Comparison of ENCODE assay signal across 9 mouse cellular contexts in the genomic region with DNA sequence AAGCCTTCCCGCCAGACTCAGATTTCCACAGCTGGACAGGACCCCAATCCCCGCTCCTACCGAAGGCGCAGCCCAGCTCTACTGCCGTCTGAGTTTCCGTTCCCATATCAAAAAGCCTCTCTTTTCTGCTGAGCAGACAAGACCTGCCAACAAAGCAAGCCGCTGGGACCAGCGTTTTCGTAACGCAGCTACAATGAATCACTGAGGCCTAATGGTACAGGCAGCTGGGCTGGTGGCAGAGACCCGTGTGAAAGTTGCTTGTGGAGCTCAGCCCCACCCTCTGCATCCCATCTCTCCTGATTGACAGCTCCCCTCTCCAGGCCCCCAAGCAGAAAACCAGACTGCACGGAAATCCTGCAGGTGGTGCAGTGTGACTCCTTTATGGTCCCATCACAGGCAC. TPM values are rescaled to one million over a fixed set of nuclear protein-coding genes. Genes with fewer than 3 reads are reported as not detected.
DNase-seq lines count a peak whose midpoint lies in the region; ATAC-seq lines count a peak whose summit lies in the region.
"Had no signal": no experiment of that assay in that cellular context is flagged by ENCODE, and none has a peak within 500 bp of the region (broad histone marks: within the 10 kb centered on the region; RNA-seq: fewer than 3 reads in every experiment).

No protein-coding gene starts in this region.

- no peaks in the 10 kb centered on the region for H3K27me3 ChIP-seq in neural tube, embryonic 11.5 days (ENCODE audit: control insufficient read depth, insufficient read depth, low read length)
- H3K27me3 ChIP-seq in limb, embryonic 11.5 days (ENCODE audit: control insufficient read depth, insufficient read depth, low read length), result no peaks in the 10 kb centered on the region
- peaks cover 26% of the 10 kb centered on the region for H3K27me3 ChIP-seq in liver, embryonic 12.5 days (replicated peaks)

- H3K4me1 ChIP-seq in neural tube, embryonic 11.5 days (ENCODE audit: control insufficient read depth, insufficient read depth, low read length), result peaks cover 31% of the 10 kb centered on the region
- H3K4me1 ChIP-seq in limb, embryonic 11.5 days (ENCODE audit: control insufficient read depth, insufficient read depth, low read length), result peaks cover 61% of the 10 kb centered on the region
- 0 out of 2 replicates have a peak, but pooled peaks cover 5% of the 10 kb centered on the region for H3K4me1 ChIP-seq in liver, embryonic 12.5 days
- H3K4me1 ChIP-seq: liver, embryonic 13.5 days had no signal

- no peak overlapping the region for H3K4me2 ChIP-seq in neural tube, embryonic 11.5 days (ENCODE audit: low read depth)
- no peak overlapping the region; the same call in 1 of the 2 replicates for H3K4me2 ChIP-seq in limb, embryonic 11.5 days (ENCODE audit: low read depth, severe bottlenecking)
- H3K4me2 ChIP-seq in liver, embryonic 12.5 days, result no peak overlapping the region
- H3K4me2 ChIP-seq: liver, embryonic 13.5 days had no signal

- no peak overlapping the region for H3K4me3 ChIP-seq in neural tube, embryonic 11.5 days (ENCODE audit: low read depth, low read length)
- no peak overlapping the region for H3K4me3 ChIP-seq in limb, embryonic 11.5 days (ENCODE audit: low read depth, low read length)
- H3K4me3 ChIP-seq in liver, embryonic 12.5 days, result no peak overlapping the region
- H3K4me3 ChIP-seq: liver, embryonic 13.5 days had no signal

- no peaks in the 10 kb centered on the region for H3K36me3 ChIP-seq in neural tube, embryonic 11.5 days (ENCODE audit: control insufficient read depth, insufficient read depth, low read length)
- no peaks in the 10 kb centered on the region for H3K36me3 ChIP-seq in limb, embryonic 11.5 days (ENCODE audit: control insufficient read depth, insufficient read depth, low read length)
- no peaks in the 10 kb centered on the region for H3K36me3 ChIP-seq in liver, embryonic 12.5 days
- H3K36me3 ChIP-seq: liver, embryonic 13.5 days had no signal

- 33% methylated on average over 12 of the region's 12 CpGs for WGBS in neural tube, embryonic 11.5 days
- whole genome bisulfite sequencing in limb, embryonic 11.5 days, result 42% methylated on average over 12 of the region's 12 CpGs
- WGBS in liver, embryonic 12.5 days (ENCODE audit: insufficient replicate concordance), result 56% methylated on average over 12 of the region's 12 CpGs

- no peak for ATAC-seq in neural tube, embryonic 11.5 days (ENCODE audit: insufficient read depth, low FRiP score, low TSS enrichment)
- no peak for ATAC-seq in limb, embryonic 11.5 days (ENCODE audit: insufficient number of reproducible peaks, low FRiP score, low TSS enrichment, low read depth)
- no peak for ATAC-seq in liver, embryonic 12.5 days

- no peak overlapping the region for H3K27ac ChIP-seq in neural tube, embryonic 11.5 days (ENCODE audit: low read depth, low read length)
- peak overlapping the region; percentile 9 for H3K27ac ChIP-seq in limb, embryonic 11.5 days (replicated peaks; ENCODE audit: low read depth, low read length)
- no peak overlapping the region for H3K27ac ChIP-seq in liver, embryonic 12.5 days
- H3K27ac ChIP-seq: liver, embryonic 13.5 days had no signal

- H3K9ac ChIP-seq in neural tube, embryonic 11.5 days (ENCODE audit: low read length), result peak overlapping the region; percentile 5; the same call in 1 of the 2 replicates
- H3K9ac ChIP-seq in limb, embryonic 11.5 days (ENCODE audit: low read length), result no peak overlapping the region
- H3K9ac ChIP-seq in liver, embryonic 12.5 days, result no peak overlapping the region
- H3K9ac ChIP-seq: liver, embryonic 13.5 days had no signal

- H3K9me3 ChIP-seq in neural tube, embryonic 11.5 days (ENCODE audit: control insufficient read depth, low read length), result no peaks in the 10 kb centered on the region
- H3K9me3 ChIP-seq in limb, embryonic 11.5 days (ENCODE audit: control insufficient read depth, low read length), result 0 out of 2 replicates have a peak, but pooled peaks cover 2% of the 10 kb centered on the region
- H3K9me3 ChIP-seq in liver, embryonic 12.5 days (replicated peaks), result no peaks in the 10 kb centered on the region; the same call in 1 of the 2 replicates
- H3K9me3 ChIP-seq: liver, embryonic 13.5 days had no signal

- DNase-seq in neural tube, embryonic 11.5 days (ENCODE audit: low spot score), result peak; percentile 46
- no peak for DNase-seq in neural tube, embryonic 10.5 days (ENCODE audit: extremely low spot score, low spot score)
- peak; percentile 64 for DNase-seq in gastrocnemius, postnatal 25 days
- peak; percentile 52 for DNase-seq in limb, embryonic 11.5 days (ENCODE audit: low spot score)
- DNase-seq in urinary bladder, postnatal 10 days (ENCODE audit: low spot score), result no peak
- DNase-seq in layer of hippocampus, postnatal 36 days, result no peak
- DNase-seq: liver, embryonic 13.5 days; right cerebral cortex, adult 18-20 months had no signal

RNA-seq across cellular contexts. Expression of a gene that starts 34.0 kb away (rescaled TPM):
- 25.8 and 26.9 TPM in 2 replicates for polyA plus RNA-seq in neural tube, embryonic 11.5 days (2014; fragmentation: Nextera tagmentation; extraction: Ambion mirVana)
- total RNA-seq in gastrocnemius, postnatal 25 days (2021), result 1 to 10 TPM; 5.2 to 8.2 TPM
- polyA plus RNA-seq in limb, embryonic 11.5 days (2014; fragmentation: Nextera tagmentation; extraction: Ambion mirVana), result 12.8 and 16.4 TPM in 2 replicates
- 0.97 and 1.5 TPM in 2 replicates for polyA plus RNA-seq in liver, embryonic 12.5 days (2016; fragmentation: Nextera tagmentation; extraction: Ambion mirVana)
- 10 to 100 TPM; 24.1 to 34.9 TPM for total RNA-seq in layer of hippocampus, postnatal 36 days (2021)

Comparison
In these comparisons a context has a peak if more than half of its experiments do, and no peak if none do; other contexts are left out.
1. DNase-seq: peak in neural tube, embryonic 11.5 days (single experiment), gastrocnemius, postnatal 25 days (single experiment) and limb, embryonic 11.5 days (single experiment); none in neural tube, embryonic 10.5 days (single experiment), urinary bladder, postnatal 10 days (single experiment) and layer of hippocampus, postnatal 36 days (0 of 2).